In genomic region chr11:57913801-57914560, GRCm38 (mm10) we compare ENCODE assay signal across 24 mouse cellular contexts.
DNase-seq lines count a peak whose midpoint lies in the region; ATAC-seq and TF ChIP-seq lines count a peak whose summit lies in the region.
"Had no signal": no experiment of that assay in that cellular context is flagged by ENCODE, and none has a peak within 500 bp of the region (broad histone marks: within the 10 kb centered on the region; RNA-seq: fewer than 3 reads in every experiment).

No protein-coding gene starts in this region.

- no peak for TF ChIP-seq CTCF in gastrocnemius, adult 2 months (IDR thresholded peaks at IDR 0.05)
- TF ChIP-seq CTCF in intestine, postnatal 0 days (IDR thresholded peaks at IDR 0.05; ENCODE audit: low read depth), result no peak
- TF ChIP-seq CTCF in liver, postnatal 0 days (IDR thresholded peaks at IDR 0.05; ENCODE audit: low read depth), result no peak

- no peak overlapping the region for H3ac ChIP-seq in myocyte (ENCODE audit: control insufficient read depth, insufficient read length)

- H3K79me2 ChIP-seq in myocyte (ENCODE audit: control insufficient read depth, insufficient read depth), result no peaks in the 10 kb centered on the region

- no peaks in the 10 kb centered on the region for H3K36me3 ChIP-seq in intestine, embryonic 15.5 days
- H3K36me3 ChIP-seq in intestine, postnatal 0 days (ENCODE audit: control insufficient read depth, insufficient read depth), result no peaks in the 10 kb centered on the region
- H3K36me3 ChIP-seq in myocyte (ENCODE audit: control insufficient read depth, insufficient read depth), result no peaks in the 10 kb centered on the region
- no peaks in the 10 kb centered on the region for H3K36me3 ChIP-seq in liver, postnatal 0 days (replicated peaks; ENCODE audit: insufficient read depth, low read length)
- H3K36me3 ChIP-seq: embryonic facial prominence, embryonic 13.5 days; forebrain, embryonic 15.5 days; hindbrain, embryonic 15.5 days; limb, embryonic 13.5 days; liver, embryonic 15.5 days; midbrain, embryonic 13.5 days; neural tube, embryonic 15.5 days had no signal

- TF ChIP-seq POLR2A in myocyte (IDR thresholded peaks at IDR 0.05; ENCODE audit: insufficient read length, low read depth), result no peak

- no peak overlapping the region for H3K9ac ChIP-seq in intestine, embryonic 15.5 days
- H3K9ac ChIP-seq in intestine, postnatal 0 days (ENCODE audit: low read depth, low read length), result no peak overlapping the region
- H3K9ac ChIP-seq in liver, postnatal 0 days (replicated peaks), result no peak overlapping the region
- H3K9ac ChIP-seq: embryonic facial prominence, embryonic 13.5 days; forebrain, embryonic 15.5 days; hindbrain, embryonic 15.5 days; limb, embryonic 13.5 days; liver, embryonic 15.5 days; midbrain, embryonic 13.5 days; neural tube, embryonic 15.5 days had no signal

- no peaks in the 10 kb centered on the region for H3K27me3 ChIP-seq in intestine, embryonic 15.5 days (replicated peaks)
- H3K27me3 ChIP-seq in intestine, postnatal 0 days (replicated peaks; ENCODE audit: control insufficient read depth, insufficient read depth, low read length), result no peaks in the 10 kb centered on the region
- H3K27me3 ChIP-seq in myocyte (ENCODE audit: control insufficient read depth, insufficient read depth, insufficient read length), result no peaks in the 10 kb centered on the region
- H3K27me3 ChIP-seq in liver, postnatal 0 days (ENCODE audit: insufficient read depth, low read length), result no peaks in the 10 kb centered on the region
- H3K27me3 ChIP-seq: forebrain, embryonic 15.5 days; hindbrain, embryonic 15.5 days; limb, embryonic 13.5 days; liver, embryonic 15.5 days; midbrain, embryonic 13.5 days; neural tube, embryonic 15.5 days had no signal

- no peak overlapping the region for H3K4me3 ChIP-seq in gastrocnemius, adult 2 months
- no peak overlapping the region for H3K4me3 ChIP-seq in intestine, embryonic 15.5 days (replicated peaks)
- no peak overlapping the region for H3K4me3 ChIP-seq in intestine, postnatal 0 days (ENCODE audit: low read depth, low read length)
- H3K4me3 ChIP-seq in myocyte, result no peak overlapping the region
- H3K4me3 ChIP-seq in liver, postnatal 0 days (ENCODE audit: low read depth, low read length), result no peak overlapping the region
- H3K4me3 ChIP-seq: embryonic facial prominence, embryonic 13.5 days; forebrain, embryonic 15.5 days; hindbrain, embryonic 15.5 days; limb, embryonic 13.5 days; liver, embryonic 15.5 days; midbrain, embryonic 13.5 days; neural tube, embryonic 15.5 days had no signal

- peaks cover 9% of the 10 kb centered on the region for H3K4me1 ChIP-seq in intestine, embryonic 15.5 days (replicated peaks)
- H3K4me1 ChIP-seq in intestine, postnatal 0 days (replicated peaks; ENCODE audit: control insufficient read depth, insufficient read depth, low read length), result no peaks in the 10 kb centered on the region
- H3K4me1 ChIP-seq in liver, postnatal 0 days (ENCODE audit: insufficient read depth), result 0 out of 2 replicates have a peak, but pooled peaks cover 2% of the 10 kb centered on the region
- H3K4me1 ChIP-seq: forebrain, embryonic 15.5 days; hindbrain, embryonic 15.5 days; midbrain, embryonic 13.5 days; neural tube, embryonic 15.5 days had no signal

- intact Hi-C loops in gastrocnemius, adult 2 months (cut with DNase I), result no loop called here

- TF ChIP-seq EP300 in liver, postnatal 0 days (IDR thresholded peaks at IDR 0.05; ENCODE audit: low read depth), result no peak

- H3K27ac ChIP-seq in gastrocnemius, adult 2 months, result peak overlapping the region; percentile 72
- no peak overlapping the region for H3K27ac ChIP-seq in intestine, embryonic 15.5 days
- no peak overlapping the region for H3K27ac ChIP-seq in intestine, postnatal 0 days (ENCODE audit: low read depth, low read length)
- no peak overlapping the region for H3K27ac ChIP-seq in liver, postnatal 0 days (ENCODE audit: low read depth)
- H3K27ac ChIP-seq: embryonic facial prominence, embryonic 13.5 days; forebrain, embryonic 15.5 days; hindbrain, embryonic 15.5 days; kidney, postnatal 0 days; limb, embryonic 13.5 days; liver, embryonic 15.5 days; midbrain, embryonic 13.5 days; neural tube, embryonic 15.5 days had no signal

- H3K9me3 ChIP-seq in intestine, embryonic 15.5 days, result no peaks in the 10 kb centered on the region
- H3K9me3 ChIP-seq in intestine, postnatal 0 days (ENCODE audit: control insufficient read depth), result no peaks in the 10 kb centered on the region
- H3K9me3 ChIP-seq in liver, postnatal 0 days (ENCODE audit: low read length), result no peaks in the 10 kb centered on the region
- H3K9me3 ChIP-seq: embryonic facial prominence, embryonic 13.5 days; forebrain, embryonic 15.5 days; hindbrain, embryonic 15.5 days; limb, embryonic 13.5 days; liver, embryonic 15.5 days; midbrain, embryonic 13.5 days; neural tube, embryonic 15.5 days had no signal

- no peak overlapping the region for H3K4me2 ChIP-seq in intestine, embryonic 15.5 days (replicated peaks)
- H3K4me2 ChIP-seq in intestine, postnatal 0 days (replicated peaks; ENCODE audit: low read depth), result no peak overlapping the region
- peak overlapping the region; percentile 25 for H3K4me2 ChIP-seq in myocyte (ENCODE audit: low read depth)
- H3K4me2 ChIP-seq in liver, postnatal 0 days (ENCODE audit: low read depth, low read length), result no peak overlapping the region
- H3K4me2 ChIP-seq: embryonic facial prominence, embryonic 13.5 days; forebrain, embryonic 15.5 days; hindbrain, embryonic 15.5 days; limb, embryonic 13.5 days; liver, embryonic 15.5 days; midbrain, embryonic 13.5 days; neural tube, embryonic 15.5 days had no signal

- 0 out of 2 replicates have a peak, but pooled peaks have one; percentile 45 for ATAC-seq in intestine, embryonic 15.5 days
- ATAC-seq in intestine, postnatal 0 days, result no peak
- no peak for ATAC-seq in liver, postnatal 0 days
- ATAC-seq: activated CD4-positive, CD25-positive, alpha-beta regulatory T cell, adult 4 months; forebrain, embryonic 15.5 days; intestine, embryonic 16.5 days; midbrain, embryonic 13.5 days had no signal

- WGBS in intestine, embryonic 15.5 days, result 71% methylated on average over 3 of the region's 3 CpGs
- 53% methylated on average over 3 of the region's 3 CpGs for WGBS in intestine, postnatal 0 days
- 53% methylated on average over 3 of the region's 3 CpGs for whole genome bisulfite sequencing in liver, postnatal 0 days (ENCODE audit: insufficient replicate concordance)

- DNase-seq in gastrocnemius, adult 2 months, result no peak
- DNase-seq in gastrocnemius, postnatal 4 days (ENCODE audit: low spot score in 2 of 2), result no peak
- peak; percentile 91 for DNase-seq in 3T3-L1 (ENCODE audit: low read depth, low spot score)
- DNase-seq in spleen, postnatal 4 days (ENCODE audit: low spot score in 2 of 2), result no peak
- DNase-seq in liver, postnatal 0 days, result no peak
- DNase-seq: adrenal gland, postnatal 10 days; B cell, adult 2 months; cerebellum, postnatal 10 days; heart, postnatal 4 days; lung, postnatal 14 days; thymus, postnatal 25 days had no signal

TF ChIP-seq in myocyte, 11 proteins besides CTCF, POLR2A, EP300 and RAD21:
- TF ChIP-seq REST (IDR thresholded peaks at IDR 0.05; ENCODE audit: insufficient read depth, insufficient read length) (no peak), CEBPB (IDR thresholded peaks at IDR 0.05; ENCODE audit: insufficient read depth, poor library complexity, severe bottlenecking) (peak; percentile 65)
